Mouse (Mus musculus) cerebellum, adult (tissue): ENCODE measurements at regions not wholly inside any gene's neighbourhood (a gene's known extent, or its start where the extent isn't known, plus 50 kb on each side); places are given as distances from the start of the nearest gene placed in this dataset.

Experiments used
- ATAC-seq: cut with Nextera tagmentation; 2 replicates; pipeline ENCODE4 v1.9.2; 2017; ENCODE audit warnings: mild to moderate bottlenecking, moderate library complexity, mixed read lengths; ENCODE audit not compliant: insufficient number of reproducible peaks, low FRiP score, low TSS enrichment

GRCm38 (mm10) chr5:149906927-149907326, 111.5 kb upstream of the Rxfp2 start:
- ATAC-seq = no peak

- no peak for ATAC-seq
Observed at GRCm38 (mm10) chr5:149908376-149909078, 109.9 kb upstream of the Rxfp2 start.

DNA sequence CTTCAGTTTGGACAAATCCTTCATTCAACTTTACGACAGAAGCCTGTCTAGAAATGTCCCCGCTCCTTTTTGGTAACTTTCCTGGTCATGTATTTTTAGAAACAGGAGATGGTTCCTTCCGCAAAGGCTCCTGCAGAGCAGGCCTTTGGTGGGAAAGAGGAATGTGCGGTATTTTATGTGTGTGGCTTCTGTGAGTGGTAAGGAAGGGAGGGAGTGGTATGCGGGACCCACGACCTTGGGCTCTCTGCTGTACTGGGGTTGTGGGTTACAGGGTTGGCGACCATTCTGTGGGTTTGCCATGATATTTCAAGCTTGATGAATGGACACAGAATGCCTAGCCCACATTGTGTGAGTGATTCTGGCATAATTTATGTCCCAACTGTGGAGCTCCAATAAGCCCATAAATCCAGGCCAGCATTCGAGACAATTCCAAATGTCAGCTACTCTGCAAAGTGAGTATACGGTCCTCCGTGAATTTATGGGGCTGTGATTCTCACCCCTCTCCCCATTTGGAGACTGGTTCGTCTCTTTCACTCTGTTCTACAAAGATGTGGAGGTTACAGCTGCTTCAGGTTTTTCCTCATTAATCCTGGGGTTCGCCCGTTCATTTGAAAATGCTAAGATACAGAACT, 109.3 kb upstream of the Rxfp2 start:
- ATAC-seq = no peak

- no peak for ATAC-seq
Observed at GRCm38 (mm10) chr5:149909971-149910370, 108.5 kb upstream of the Rxfp2 start.

DNA sequence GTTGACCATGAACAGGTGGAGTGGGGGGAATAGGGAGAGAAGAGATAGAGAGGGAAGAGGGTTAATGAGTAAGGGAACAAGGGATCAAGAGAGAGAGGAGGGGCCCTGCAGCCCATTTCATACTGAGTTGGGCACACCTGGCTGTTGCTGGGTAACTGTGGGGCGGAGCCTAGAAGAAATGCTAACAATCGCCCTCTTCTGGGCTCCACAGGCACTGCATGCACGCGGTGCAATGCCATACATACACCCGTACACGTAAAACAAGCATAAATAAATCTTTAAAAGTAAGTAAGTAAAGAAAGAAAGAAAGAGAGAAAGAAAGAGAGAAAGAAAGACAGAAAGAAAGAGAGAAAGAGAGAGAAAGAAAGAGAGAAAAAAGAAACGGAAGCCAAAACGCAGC, 106.5 kb upstream of the Rxfp2 start:
- ATAC-seq = no peak

GRCm38 (mm10) chr5:149915761-149916160, 102.7 kb upstream of the Rxfp2 start:
- no peak for ATAC-seq

DNA sequence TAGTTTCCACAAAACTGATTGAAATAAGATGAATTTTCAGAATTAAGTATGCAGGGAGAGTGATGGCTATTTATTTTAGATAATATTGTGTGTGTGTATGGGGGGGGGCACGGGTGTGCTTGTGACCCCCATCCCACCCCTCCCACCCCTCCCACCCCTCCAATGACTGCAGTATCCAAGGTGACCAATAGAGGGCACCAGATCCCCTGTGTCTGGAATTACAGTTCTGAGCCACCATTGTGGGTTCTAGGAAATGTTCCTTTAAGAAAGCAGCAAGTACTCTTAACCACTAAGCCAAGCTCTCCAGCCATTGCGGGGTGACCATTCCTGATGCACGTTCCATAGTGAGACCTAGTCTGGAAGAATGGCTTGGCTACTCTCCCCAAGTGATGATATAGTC, 101.1 kb upstream of the Rxfp2 start:
- no peak for ATAC-seq

- no peak for ATAC-seq
Observed at GRCm38 (mm10) chr5:149919097-149919496, 99.4 kb upstream of the Rxfp2 start.

- no peak for ATAC-seq
Observed at GRCm38 (mm10) chr5:149920326-149920725, 98.1 kb upstream of the Rxfp2 start.

- no peak for ATAC-seq
Observed at GRCm38 (mm10) chr5:149924501-149924900, 94.0 kb upstream of the Rxfp2 start.

GRCm38 (mm10) chr5:149926786-149927185, 91.7 kb upstream of the Rxfp2 start:
- no peak for ATAC-seq

GRCm38 (mm10) chr5:149931574-149932161, 86.8 kb upstream of the Rxfp2 start:
- ATAC-seq = no peak

DNA sequence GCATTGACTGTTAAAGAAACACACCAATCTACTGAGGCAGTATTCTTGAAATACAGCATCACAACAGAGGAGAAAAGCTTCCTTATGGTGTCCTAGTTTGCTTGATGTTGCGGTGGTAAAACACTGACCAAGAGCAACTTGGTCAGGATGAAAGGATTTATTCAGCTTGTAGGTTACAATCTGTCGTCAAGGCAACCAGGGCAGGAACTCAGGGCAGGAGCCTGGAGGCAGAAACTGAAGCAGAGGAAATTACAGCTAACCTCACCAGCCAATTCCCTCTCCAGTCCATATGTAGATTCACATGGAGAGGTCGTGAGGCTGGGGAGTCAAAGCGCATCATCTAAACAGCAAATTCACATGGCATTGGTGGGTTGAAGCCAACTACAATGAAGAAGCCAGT, 86.3 kb upstream of the Rxfp2 start:
- no peak for ATAC-seq

- ATAC-seq = no peak
Observed at GRCm38 (mm10) chr5:149945651-149946050, 72.8 kb upstream of the Rxfp2 start.

DNA sequence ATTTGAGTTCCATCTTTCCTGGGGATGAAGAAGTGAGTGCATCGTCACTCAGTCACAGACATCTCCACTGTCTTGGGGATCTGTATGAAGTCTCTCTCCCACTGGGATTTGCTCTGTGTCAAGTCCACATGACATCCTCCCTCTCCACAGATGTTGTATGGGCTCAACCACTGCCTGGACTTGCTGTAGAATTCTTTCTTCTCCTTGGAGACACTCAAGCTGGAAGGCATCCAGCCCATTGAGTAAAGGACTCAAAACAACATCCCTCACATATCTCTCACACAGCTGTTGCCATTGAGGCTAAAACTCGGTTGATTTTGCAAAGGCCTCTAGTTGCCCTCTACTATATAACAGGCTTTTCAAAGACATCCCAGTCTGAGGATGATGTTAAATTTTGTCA, 71.0 kb upstream of the Rxfp2 start:
- no peak for ATAC-seq

- ATAC-seq = no peak
Observed at GRCm38 (mm10) chr5:149956931-149957330, 61.5 kb upstream of the Rxfp2 start.

DNA sequence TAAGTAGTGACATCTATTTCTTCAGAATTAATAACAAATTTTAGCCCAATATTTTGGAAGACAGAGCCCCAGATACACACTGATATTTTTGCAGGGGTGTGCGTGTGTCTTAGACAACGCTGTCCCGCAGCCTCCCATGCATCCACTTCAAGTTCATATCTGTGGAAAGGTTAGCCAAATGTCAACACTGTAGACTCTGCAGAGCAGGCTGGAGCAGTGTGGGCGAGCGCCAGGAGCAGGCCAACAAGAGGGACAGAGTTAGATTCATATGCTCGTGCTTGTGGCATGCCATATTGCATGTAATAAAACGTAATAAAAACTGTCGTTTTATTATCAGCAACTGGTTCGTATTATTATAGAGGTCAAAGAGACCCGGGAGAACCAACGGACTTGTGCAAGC, 57.3 kb upstream of the Rxfp2 start:
- no peak for ATAC-seq

DNA sequence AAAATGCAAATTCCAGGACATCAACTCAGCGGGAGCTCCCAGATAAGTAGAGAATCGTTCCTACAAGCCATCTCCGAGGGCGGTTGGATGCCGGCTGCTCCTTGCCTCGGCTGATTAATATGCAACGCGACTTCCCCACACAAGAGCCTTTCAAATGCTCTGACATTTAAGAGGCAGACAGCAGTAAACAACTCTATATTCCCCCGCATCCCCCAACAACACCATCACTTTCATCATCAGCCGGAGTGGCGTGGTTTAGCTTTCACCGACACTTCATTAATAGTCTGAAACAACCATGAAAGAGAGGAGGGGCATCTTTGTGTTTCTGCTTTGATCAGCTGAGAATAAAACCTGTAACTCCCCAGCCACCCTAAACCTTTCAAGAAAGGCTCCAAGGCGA, 53.7 kb upstream of the Rxfp2 start:
- no peak for ATAC-seq
